Mouse (Mus musculus) heart, embryonic 13.5 days (tissue): ENCODE results near the gene Rgcc. TPM values are rescaled to one million over a fixed set of nuclear protein-coding genes. Genes with fewer than 3 reads are reported as not detected.

ENCODE experiments used
- ATAC-seq: fragments of 200-750 bp; cut with Nextera tagmentation; 2 replicates; pipeline ENCODE4 v1.8.0; 2017; ENCODE audit warnings: moderate TSS enrichment; ENCODE audit not compliant: insufficient number of reproducible peaks, low FRiP score, low TSS enrichment; ENCODE audit errors: extremely low read depth
- H3K27ac ChIP-seq: fragments of 300-500 bp; sonication (generic); replicated peaks from 2 replicates; pipeline ENCODE4 v1.5.1; 2015; ENCODE audit warnings: moderate library complexity, mild to moderate bottlenecking, inconsistent platforms
- H3K27me3 ChIP-seq: fragments of 300-500 bp; sonication (generic); replicated peaks from 2 replicates; pipeline ENCODE4 v1.6.1; 2015; ENCODE audit warnings: mild to moderate bottlenecking, inconsistent platforms
- H3K36me3 ChIP-seq: fragments of 300-500 bp; sonication (generic); 2 replicates; pipeline ENCODE4 v1.6.1; 2015; ENCODE audit warnings: mild to moderate bottlenecking, inconsistent platforms
- H3K4me1 ChIP-seq: fragments of 300-500 bp; sonication (generic); 2 replicates; pipeline ENCODE4 v1.6.1; 2015; ENCODE audit warnings: inconsistent platforms
- H3K4me2 ChIP-seq: fragments of 300-500 bp; sonication (generic); 2 replicates; pipeline ENCODE4 v1.6.1; 2015; ENCODE audit warnings: inconsistent platforms, mild to moderate bottlenecking, moderate library complexity
- H3K4me3 ChIP-seq: fragments of 300-500 bp; sonication (generic); 2 replicates; pipeline ENCODE4 v1.5.1; 2015; ENCODE audit warnings: moderate library complexity, mild to moderate bottlenecking, inconsistent platforms
- H3K9ac ChIP-seq: fragments of 300-500 bp; sonication (generic); 2 replicates; pipeline ENCODE4 v1.6.1; 2015; ENCODE audit warnings: inconsistent platforms, mild to moderate bottlenecking, moderate library complexity
- H3K9me3 ChIP-seq: fragments of 300-500 bp; sonication (generic); 2 replicates; pipeline ENCODE4 v1.6.1; 2016; ENCODE audit warnings: inconsistent platforms
- WGBS: fragments of 180-500 bp; shearing (Covaris S2); methylation state at CpG from one replicate; pipeline ENCODE4 v1.1.7; 2015; ENCODE audit warnings: mixed read lengths; 5-methylcytosine and 5-hydroxymethylcytosine counted together
- polyA plus RNA-seq: library from polyadenylated mRNA; unstranded; fragments of >200 nt; fragmentation: Nextera tagmentation; extraction: Ambion mirVana; gene quantifications from 2 replicates; pipeline ENCODE4 v1.2.1, GENCODE M21; 2015

Rgcc gene
- polyA plus RNA-seq, 1 experiment from 2014 or later: 12.6 TPM

DNA sequence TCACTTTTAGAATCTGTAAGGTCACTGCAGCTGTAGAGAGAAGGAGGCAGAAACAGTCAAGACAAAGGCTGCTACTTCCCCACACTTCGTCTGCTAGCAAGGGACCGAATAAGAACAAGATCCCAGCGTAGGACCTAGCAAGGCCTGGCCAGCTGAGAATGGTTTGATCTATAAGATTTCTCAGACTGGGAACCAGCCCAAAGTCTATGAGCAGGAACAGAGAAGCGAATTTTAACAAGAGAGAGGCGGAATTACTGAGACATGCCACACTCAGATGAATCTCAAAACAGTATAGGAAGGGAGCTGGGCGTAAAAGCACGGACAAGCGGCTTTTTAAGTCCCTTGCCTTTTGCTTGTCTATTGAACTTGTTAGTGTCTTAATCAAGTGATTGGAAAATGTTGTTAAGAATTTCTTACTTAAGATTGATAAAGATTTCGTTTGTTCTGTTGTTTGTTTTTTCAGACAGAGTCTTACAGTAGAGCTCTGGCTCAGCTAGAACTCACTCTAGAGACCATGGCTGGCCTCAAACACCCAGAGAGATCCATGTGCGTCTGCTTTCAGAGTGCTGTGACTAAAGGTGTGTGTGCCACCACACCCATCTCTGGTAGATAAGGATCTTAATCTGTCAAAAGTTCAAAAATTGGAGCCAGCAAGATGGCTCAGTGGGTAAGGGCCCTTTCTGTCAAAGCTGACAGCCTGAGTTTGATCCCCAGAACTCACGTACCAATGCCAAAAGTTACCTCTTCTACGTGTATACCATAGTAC, 13.0 kb upstream of the Rgcc start:
- Histone ChIP-seq H3K27ac (0 out of 2 replicates have a peak overlapping the region, but pooled peaks have one; percentile 5), H3K4me1 (peaks cover 3% of the 10 kb centered on the region; the same call in 1 of the 2 replicates), H3K4me3 (no peak overlapping the region)

GRCm38 (mm10) chr14:79313439-79314175, 12.2 kb upstream of the Rgcc start:
- Histone ChIP-seq H3K4me1 (peaks cover 3% of the 10 kb centered on the region; the same call in 1 of the 2 replicates), H3K4me2 (no peak overlapping the region), H3K27ac (0 out of 2 replicates have a peak overlapping the region, but pooled peaks have one; percentile 5), H3K9ac (no peak overlapping the region), H3K36me3 (no peaks in the 10 kb centered on the region), H3K4me3 (no peak overlapping the region), H3K9me3 (no peaks in the 10 kb centered on the region), H3K27me3 (0 out of 2 replicates have a peak, but pooled peaks cover 9% of the 10 kb centered on the region)
- WGBS: 62% methylated on average over 8 of the region's 8 CpGs
- no peak for ATAC-seq

More for the DNA sequence above, 13.0 kb upstream of the Rgcc start:
- H3K4me2 ChIP-seq: no peak overlapping the region
- H3K9me3 ChIP-seq: no peaks in the 10 kb centered on the region
- no peaks in the 10 kb centered on the region for H3K36me3 ChIP-seq
- 0 out of 2 replicates have a peak, but pooled peaks cover 9% of the 10 kb centered on the region for H3K27me3 ChIP-seq
- WGBS: 76% methylated on average over 12 of the region's 12 CpGs
- H3K9ac ChIP-seq: no peak overlapping the region
- ATAC-seq: no peak

DNA sequence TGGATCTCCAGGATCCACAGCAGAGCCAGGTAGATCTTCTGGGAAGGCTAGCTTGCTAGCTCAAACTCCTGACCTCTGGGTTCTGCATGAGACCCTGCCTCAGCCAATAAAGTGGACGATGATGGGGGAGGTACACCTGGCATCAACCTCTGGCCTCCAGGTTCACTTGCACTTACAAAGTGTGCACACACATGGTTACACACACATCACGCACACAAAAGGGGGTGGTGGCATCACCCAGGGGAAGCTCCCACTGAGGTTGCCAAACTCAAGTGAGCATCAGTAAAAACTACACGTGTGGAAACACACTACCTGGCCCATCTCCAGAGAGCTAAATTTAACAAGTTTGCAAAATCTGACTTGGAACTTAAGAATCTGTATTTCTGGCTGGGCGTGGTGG, 11.3 kb upstream of the Rgcc start:
- 0 out of 2 replicates have a peak, but pooled peaks cover 9% of the 10 kb centered on the region for H3K27me3 ChIP-seq
- no peak overlapping the region for H3K27ac ChIP-seq
- H3K9ac ChIP-seq: no peak overlapping the region
- no peaks in the 10 kb centered on the region for H3K9me3 ChIP-seq
- WGBS: 72% methylated on average over 4 of the region's 4 CpGs
- no peak overlapping the region for H3K4me3 ChIP-seq
- ATAC-seq: no peak
- no peak overlapping the region for H3K4me2 ChIP-seq
- peaks cover 10% of the 10 kb centered on the region; the same call in 1 of the 2 replicates for H3K4me1 ChIP-seq
- no peaks in the 10 kb centered on the region for H3K36me3 ChIP-seq

DNA sequence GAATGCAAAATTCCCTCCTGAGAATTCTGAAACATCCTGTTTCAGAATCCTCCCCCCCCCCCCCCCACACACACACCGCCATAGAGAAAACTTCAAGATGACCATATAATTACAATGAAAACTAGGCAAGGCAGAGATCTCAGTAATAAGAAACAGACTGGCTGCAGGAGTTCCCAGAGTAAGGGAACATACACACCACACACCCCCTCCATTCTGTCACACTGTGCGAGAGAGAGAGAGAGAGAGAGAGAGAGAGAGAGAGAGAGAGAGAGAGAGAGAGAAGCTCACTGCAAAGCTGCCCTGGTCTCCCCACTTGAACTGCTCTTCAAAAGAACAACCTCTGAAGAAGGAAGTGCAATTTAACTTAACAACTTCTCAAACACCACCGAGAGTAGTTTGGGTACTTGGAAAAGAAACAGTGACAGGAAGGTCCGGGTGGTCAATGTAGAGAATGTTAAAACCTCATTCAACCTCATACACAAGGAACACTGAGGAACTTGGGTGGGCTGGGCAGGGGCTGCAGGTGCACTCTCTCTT, 10.5 kb upstream of the Rgcc start:
- Histone ChIP-seq H3K4me3 (no peak overlapping the region), H3K9me3 (no peaks in the 10 kb centered on the region), H3K27ac (no peak overlapping the region), H3K4me1 (peaks cover 12% of the 10 kb centered on the region; the same call in 1 of the 2 replicates), H3K4me2 (no peak overlapping the region), H3K9ac (no peak overlapping the region), H3K36me3 (no peaks in the 10 kb centered on the region), H3K27me3 (0 out of 2 replicates have a peak, but pooled peaks cover 5% of the 10 kb centered on the region)
- no peak for ATAC-seq
- WGBS: 41% methylated on average over 3 of the region's 4 CpGs

DNA sequence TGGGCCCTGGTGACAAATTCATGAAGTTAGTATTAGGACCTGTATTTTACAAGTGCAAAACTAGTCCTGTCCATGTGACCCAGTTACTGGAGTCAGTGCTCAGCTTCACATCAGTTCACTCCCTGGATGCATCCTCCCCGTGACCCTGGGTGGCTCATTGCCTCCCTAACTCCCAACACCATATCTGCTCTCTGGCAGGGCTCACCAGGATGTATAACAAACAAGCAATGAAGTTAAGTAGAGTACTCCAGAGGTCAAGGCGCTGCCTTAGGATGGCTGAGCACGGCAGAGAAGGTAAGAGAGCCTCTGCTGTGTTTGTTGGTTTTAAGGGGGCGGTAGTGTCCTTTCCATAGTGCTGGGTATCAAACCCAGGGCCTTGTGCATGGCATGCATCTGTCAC, 7.7 kb upstream of the Rgcc start:
- Histone ChIP-seq H3K36me3 (no peaks in the 10 kb centered on the region), H3K9me3 (no peaks in the 10 kb centered on the region), H3K27ac (no peak overlapping the region), H3K4me3 (no peak overlapping the region), H3K4me2 (no peak overlapping the region), H3K4me1 (peaks cover 12% of the 10 kb centered on the region; the same call in 1 of the 2 replicates), H3K27me3 (0 out of 2 replicates have a peak, but pooled peaks cover 5% of the 10 kb centered on the region), H3K9ac (no peak overlapping the region)
- no peak for ATAC-seq
- 52% methylated on average over 4 of the region's 4 CpGs for WGBS

- Histone ChIP-seq H3K9me3 (no peaks in the 10 kb centered on the region), H3K4me2 (no peak overlapping the region), H3K9ac (no peak overlapping the region), H3K36me3 (no peaks in the 10 kb centered on the region), H3K4me1 (peaks cover 9% of the 10 kb centered on the region; the same call in 1 of the 2 replicates), H3K27me3 (0 out of 2 replicates have a peak, but pooled peaks cover 5% of the 10 kb centered on the region), H3K4me3 (no peak overlapping the region), H3K27ac (no peak overlapping the region)
- 44% methylated on average over 4 of the region's 4 CpGs for WGBS
- no peak for ATAC-seq
Measured at GRCm38 (mm10) chr14:79308364-79308763, 6.9 kb upstream of the Rgcc start.

- no peak for ATAC-seq
- Histone ChIP-seq H3K4me3 (no peak overlapping the region), H3K4me1 (peaks cover 9% of the 10 kb centered on the region; the same call in 1 of the 2 replicates), H3K36me3 (no peaks in the 10 kb centered on the region), H3K9ac (no peak overlapping the region), H3K9me3 (no peaks in the 10 kb centered on the region), H3K27ac (no peak overlapping the region), H3K4me2 (no peak overlapping the region), H3K27me3 (0 out of 2 replicates have a peak, but pooled peaks cover 8% of the 10 kb centered on the region)
- WGBS: 30% methylated on average over 5 of the region's 5 CpGs
Measured at GRCm38 (mm10) chr14:79307908-79308307, 6.5 kb upstream of the Rgcc start.

DNA sequence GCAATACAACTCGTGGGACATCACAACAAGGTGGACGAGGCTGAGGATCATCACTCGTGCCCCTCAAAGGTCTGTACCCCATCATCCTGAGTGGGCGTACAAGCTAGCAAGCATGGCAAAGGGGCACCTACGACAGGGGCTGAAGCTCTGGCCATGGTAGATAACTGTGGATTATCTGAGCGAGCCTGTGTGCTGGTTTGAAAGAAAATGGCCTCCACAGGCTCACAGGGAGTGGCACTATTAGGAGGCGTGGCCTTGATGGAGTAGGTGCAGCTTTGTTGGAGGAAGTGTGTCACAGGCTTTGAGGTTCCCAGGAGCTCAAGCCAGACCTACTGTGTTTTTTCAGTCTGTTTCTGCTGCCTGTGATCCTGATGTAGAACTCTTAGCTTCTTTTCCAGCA, 5.7 kb upstream of the Rgcc start:
- no peak overlapping the region for H3K4me2 ChIP-seq
- peaks cover 9% of the 10 kb centered on the region; the same call in 1 of the 2 replicates for H3K4me1 ChIP-seq
- H3K4me3 ChIP-seq: no peak overlapping the region
- no peaks in the 10 kb centered on the region for H3K9me3 ChIP-seq
- no peak overlapping the region for H3K9ac ChIP-seq
- peaks cover 9% of the 10 kb centered on the region for H3K27me3 ChIP-seq
- no peaks in the 10 kb centered on the region for H3K36me3 ChIP-seq
- no peak overlapping the region for H3K27ac ChIP-seq
- WGBS: 81% methylated on average over 7 of the region's 7 CpGs
- ATAC-seq: no peak; the same call in 1 of the 2 replicates

DNA sequence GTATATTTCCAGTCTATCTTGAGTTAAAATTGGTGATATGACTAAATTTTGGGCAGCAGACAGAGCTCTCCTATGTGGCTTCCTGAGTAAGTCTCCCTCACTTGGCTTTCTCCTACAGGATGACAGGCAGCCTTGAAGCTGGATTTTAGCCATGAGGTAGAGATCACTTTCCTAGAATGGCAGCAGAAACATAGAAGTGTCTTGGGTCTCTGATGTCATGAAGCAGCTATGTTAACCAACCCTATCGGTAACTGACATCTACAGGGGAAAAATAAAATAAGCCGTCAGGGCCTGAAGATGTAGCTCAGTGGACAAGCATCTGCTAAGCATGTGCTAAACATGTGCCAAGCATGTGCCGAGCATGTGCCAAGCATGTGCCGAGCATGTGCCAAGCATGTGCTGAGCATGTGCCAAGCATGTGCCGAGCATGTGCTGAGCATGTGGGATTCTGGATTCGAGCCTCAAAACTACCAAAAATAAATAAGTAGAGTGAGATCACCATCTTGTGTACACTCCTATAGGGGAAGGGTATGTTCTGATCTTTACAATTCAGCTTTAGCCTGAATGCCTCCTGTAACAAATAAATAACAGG, 3.5 kb upstream of the Rgcc start:
- H3K4me3 ChIP-seq: no peak overlapping the region
- peaks cover 14% of the 10 kb centered on the region for H3K27me3 ChIP-seq
- H3K4me1 ChIP-seq: peaks cover 23% of the 10 kb centered on the region
- no peak for ATAC-seq
- H3K36me3 ChIP-seq: no peaks in the 10 kb centered on the region
- 81% methylated on average over 6 of the region's 6 CpGs for WGBS
- H3K27ac ChIP-seq: no peak overlapping the region
- no peak overlapping the region for H3K4me2 ChIP-seq
- no peaks in the 10 kb centered on the region for H3K9me3 ChIP-seq
- H3K9ac ChIP-seq: no peak overlapping the region

DNA sequence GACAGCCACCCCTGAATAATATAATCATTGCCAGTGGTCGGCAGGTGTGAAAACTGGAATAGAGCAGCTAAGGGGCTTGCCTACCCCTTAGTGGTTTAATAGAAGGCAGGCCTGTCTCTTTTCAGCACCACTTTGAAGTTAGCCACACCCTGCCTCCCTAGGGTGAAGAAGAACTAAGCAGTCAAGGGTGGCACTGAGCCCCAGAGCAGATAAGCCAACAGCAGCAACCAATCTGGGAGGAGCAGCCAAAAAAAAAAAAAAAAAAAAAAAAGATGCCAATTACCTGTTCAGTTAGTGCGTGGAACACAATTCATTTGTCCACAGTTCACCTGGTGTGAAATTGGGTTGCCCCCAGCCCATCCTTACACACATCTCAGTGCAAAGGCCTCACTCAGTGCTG, 1.7 kb upstream of the Rgcc start:
- no peak for ATAC-seq
- H3K27ac ChIP-seq: no peak overlapping the region
- 78% methylated on average over 2 of the region's 2 CpGs for WGBS
- H3K9me3 ChIP-seq: no peaks in the 10 kb centered on the region
- peaks cover 28% of the 10 kb centered on the region for H3K4me1 ChIP-seq
- H3K36me3 ChIP-seq: no peaks in the 10 kb centered on the region
- no peak overlapping the region for H3K9ac ChIP-seq
- peaks cover 29% of the 10 kb centered on the region for H3K27me3 ChIP-seq
- no peak overlapping the region for H3K4me3 ChIP-seq
- H3K4me2 ChIP-seq: no peak overlapping the region
